Mouse (Mus musculus) MEL (cell line): ENCODE results near the gene Tcte1.

ENCODE experiments used
- CTCF ChIP-seq, 3 experiments: IDR thresholded peaks in 2 of 3; conservative IDR thresholded peaks in 1 of 3; 2 replicates each; pipeline ENCODE4 v1.5.1; 2011 to 2012; ENCODE audit warnings: low read length in 3 of 3, low read depth in 2 of 3, mild to moderate bottlenecking in 2 of 3, improper control_type of control experiment in 1 of 3, inconsistent platforms in 1 of 3, mixed read lengths in 1 of 3, moderate library complexity in 1 of 3; ENCODE audit not compliant: control insufficient read depth in 1 of 3, insufficient read depth in 1 of 3, poor library complexity in 1 of 3, severe bottlenecking in 1 of 3
- EP300 ChIP-seq, 2 experiments: IDR thresholded peaks; 2 replicates each; pipeline ENCODE4 v1.6.1; 2011; ENCODE audit warnings: improper control_type of control experiment in 2 of 2, low read length in 2 of 2, low read depth in 1 of 2, mild to moderate bottlenecking in 1 of 2
- ETS1 ChIP-seq: IDR thresholded peaks from 2 replicates; pipeline ENCODE4 v1.6.1; 2012; ENCODE audit warnings: low read depth, mild to moderate bottlenecking, inconsistent platforms, low read length, improper control_type of control experiment, moderate library complexity
- GATA1 ChIP-seq: IDR thresholded peaks from 2 replicates; pipeline ENCODE4 v1.6.1; 2011; ENCODE audit warnings: low read depth, low read length, improper control_type of control experiment
- HCFC1 ChIP-seq: IDR thresholded peaks from 2 replicates; pipeline ENCODE4 v1.6.1; 2012; ENCODE audit warnings: low read depth, mild to moderate bottlenecking, inconsistent platforms, low read length, improper control_type of control experiment, moderate library complexity
- JUND ChIP-seq: IDR thresholded peaks from 2 replicates; pipeline ENCODE4 v1.6.1; 2011; ENCODE audit warnings: low read depth, mild to moderate bottlenecking, improper control_type of control experiment, low read length
- MAFK ChIP-seq: IDR thresholded peaks from 2 replicates; pipeline ENCODE4 v1.6.1; 2011; ENCODE audit warnings: low read depth, mild to moderate bottlenecking, low read length, improper control_type of control experiment, borderline replicate concordance
- MEF2A ChIP-seq: IDR thresholded peaks from 2 replicates; pipeline ENCODE4 v1.6.1; 2014; ENCODE audit warnings: low read depth, mild to moderate bottlenecking, inconsistent platforms, low read length, improper control_type of control experiment; ENCODE audit not compliant: poor library complexity, insufficient replicate concordance, severe bottlenecking; ENCODE audit errors: extremely low read depth
- MYC ChIP-seq: IDR thresholded peaks from 2 replicates; pipeline ENCODE4 v1.6.1; 2011; ENCODE audit warnings: low read depth, mild to moderate bottlenecking, low read length, improper control_type of control experiment, moderate library complexity
- NRF1 ChIP-seq: IDR thresholded peaks from 2 replicates; pipeline ENCODE4 v1.6.1; 2014; ENCODE audit warnings: low read depth, mild to moderate bottlenecking, inconsistent platforms, low read length, improper control_type of control experiment, moderate library complexity; ENCODE audit not compliant: poor library complexity, insufficient read depth, severe bottlenecking
- POLR2A ChIP-seq, 2 experiments: IDR thresholded peaks; 2 replicates each; pipeline ENCODE4 v1.6.1; 2011 to 2012; ENCODE audit warnings: low read length in 2 of 2, mild to moderate bottlenecking in 2 of 2, control low read depth in 1 of 2, improper control_type of control experiment in 1 of 2, low read depth in 1 of 2, moderate library complexity in 1 of 2; ENCODE audit not compliant: control insufficient read depth in 1 of 2, insufficient read depth in 1 of 2, poor library complexity in 1 of 2
- RAD21 ChIP-seq: IDR thresholded peaks from 2 replicates; pipeline ENCODE4 v1.6.1; 2011; ENCODE audit warnings: mild to moderate bottlenecking, low read depth, low read length, improper control_type of control experiment
- SMC3 ChIP-seq: IDR thresholded peaks from 2 replicates; pipeline ENCODE4 v1.6.1; 2011; ENCODE audit warnings: low read depth, low read length, improper control_type of control experiment
- USF1 ChIP-seq: IDR thresholded peaks from 2 replicates; pipeline ENCODE4 v1.6.1; 2014; ENCODE audit warnings: low read depth, mild to moderate bottlenecking, inconsistent platforms, low read length, improper control_type of control experiment, moderate library complexity

GRCm38 (mm10) chr17:45523263-45523662 is at the start of gene Tcte1:
- TF ChIP-seq GATA1 (no peak), MYC (no peak), MEF2A (no peak), POLR2A (IDR thresholded peaks at IDR 0.05; ENCODE audit: control insufficient read depth in 1 of 2, insufficient read depth in 1 of 2, low read depth in 1 of 2, low read length in 2 of 2, poor library complexity in 1 of 2) (no peak), RAD21 (no peak), SMC3 (no peak), MAFK (no peak), USF1 (no peak), ETS1 (no peak), HCFC1 (no peak), CTCF (IDR thresholded peaks at IDR 0.05 in 2 of 3, conservative IDR thresholded peaks at IDR 0.05 in 1 of 3; ENCODE audit: control insufficient read depth in 1 of 3, insufficient read depth in 1 of 3, low read depth in 2 of 3, low read length in 3 of 3, poor library complexity in 1 of 3, severe bottlenecking in 1 of 3) (no peak), NRF1 (no peak), EP300 (IDR thresholded peaks at IDR 0.05; ENCODE audit: low read depth in 1 of 2, low read length in 2 of 2) (no peak), JUND (no peak)
